Mouse (Mus musculus) liver, embryonic 11.5 days (tissue): Measurements from ENCODE around the gene Psmd8. TPM values are rescaled to one million over a fixed set of nuclear protein-coding genes. Genes with fewer than 3 reads are reported as not detected.

Experiments
- ATAC-seq: fragments of 200-750 bp; cut with Nextera tagmentation; replicated peaks from 2 replicates; pipeline ENCODE4 v1.8.0; 2017; ENCODE audit warnings: moderate number of reproducible peaks, mild to moderate bottlenecking, moderate TSS enrichment, moderate library complexity; ENCODE audit not compliant: low FRiP score
- DNase-seq: peaks from one replicate; pipeline ENCODE4 v3.0.0-alpha.2; 2017; ENCODE audit warnings: low spot score
- H3K27ac ChIP-seq: fragments of 300-500 bp; sonication (generic); 2 replicates; pipeline ENCODE4 v1.5.1; 2014; ENCODE audit warnings: mild to moderate bottlenecking, low read depth, low read length, control low read depth
- H3K27me3 ChIP-seq: fragments of 300-500 bp; sonication (generic); replicated peaks from 2 replicates; pipeline ENCODE4 v1.6.1; 2014; ENCODE audit warnings: low read length, mixed read lengths; ENCODE audit not compliant: control insufficient read depth, insufficient read depth
- H3K36me3 ChIP-seq: fragments of 300-500 bp; sonication (generic); 2 replicates; pipeline ENCODE4 v1.6.1; 2014; ENCODE audit warnings: mild to moderate bottlenecking, low read length, moderate library complexity, mixed read lengths; ENCODE audit not compliant: control insufficient read depth, insufficient read depth
- H3K4me1 ChIP-seq: fragments of 300-500 bp; sonication (generic); replicated peaks from 2 replicates; pipeline ENCODE4 v1.6.1; 2014; ENCODE audit warnings: low read length, mixed read lengths; ENCODE audit not compliant: control insufficient read depth, insufficient read depth
- H3K4me2 ChIP-seq: fragments of 300-500 bp; sonication (generic); 2 replicates; pipeline ENCODE4 v1.6.1; 2014; ENCODE audit warnings: mild to moderate bottlenecking, control low read depth, moderate library complexity
- H3K4me3 ChIP-seq: fragments of 300-500 bp; sonication (generic); 2 replicates; pipeline ENCODE4 v1.5.1; 2014; ENCODE audit warnings: low read depth, low read length, control low read depth
- H3K9ac ChIP-seq: fragments of 300-500 bp; sonication (generic); 2 replicates; pipeline ENCODE4 v1.6.1; 2014; ENCODE audit warnings: low read depth, low read length, control low read depth
- H3K9me3 ChIP-seq: fragments of 300-500 bp; sonication (generic); 2 replicates; pipeline ENCODE4 v1.6.1; 2016; ENCODE audit warnings: low read length, inconsistent platforms, mixed read lengths; ENCODE audit not compliant: control insufficient read depth
- WGBS: fragments of 180-500 bp; shearing (Covaris S2); extraction: QIAGEN DNeasy Blood & Tissue Kit; methylation state at CpG from one replicate; pipeline ENCODE4 v1.1.7; 2014; 5-methylcytosine and 5-hydroxymethylcytosine counted together
- polyA plus RNA-seq: library from polyadenylated mRNA; unstranded; fragments of >200 nt; fragmentation: Nextera tagmentation; extraction: Ambion mirVana; gene quantifications from 2 replicates; pipeline ENCODE4 v1.2.1, GENCODE M21; 2014

Gene Psmd8
- polyA plus RNA-seq, 1 experiment from 2014 or later, result 235 TPM

- Histone ChIP-seq H3K27me3 (0 out of 2 replicates have a peak, but pooled peaks cover 2% of the 10 kb centered on the region), H3K9me3 (no peaks in the 10 kb centered on the region), H3K4me1 (peaks cover 3% of the 10 kb centered on the region; the same call in 1 of the 2 replicates), H3K9ac (no peak overlapping the region), H3K27ac (no peak overlapping the region), H3K36me3 (no peaks in the 10 kb centered on the region), H3K4me3 (peak overlapping the region; percentile 26), H3K4me2 (peak overlapping the region; percentile 51)
- 1% methylated on average over 4 of the region's 4 CpGs for WGBS
- no peak for DNase-seq
- ATAC-seq, result no peak
Measured at GRCm38 (mm10) chr7:29134230-29134629, 46.3 kb downstream of the Psmd8 start.

- 71% methylated on average over 2 of the region's 2 CpGs for WGBS
- Histone ChIP-seq H3K4me3 (no peak overlapping the region), H3K27ac (no peak overlapping the region), H3K4me2 (no peak overlapping the region), H3K36me3 (no peaks in the 10 kb centered on the region), H3K27me3 (no peaks in the 10 kb centered on the region), H3K9ac (no peak overlapping the region), H3K4me1 (peaks cover 13% of the 10 kb centered on the region), H3K9me3 (no peaks in the 10 kb centered on the region)
- ATAC-seq, result no peak
- DNase-seq, result no peak
Measured at GRCm38 (mm10) chr7:29128725-29129124, 51.8 kb downstream of the Psmd8 start.

- DNase-seq (peak; percentile 46), ATAC-seq (no peak; the same call in 1 of the 2 replicates)
- no peak overlapping the region for H3K9ac ChIP-seq
- H3K4me2 ChIP-seq, result no peak overlapping the region
- no peaks in the 10 kb centered on the region for H3K9me3 ChIP-seq
- no peaks in the 10 kb centered on the region for H3K27me3 ChIP-seq
- H3K27ac ChIP-seq, result no peak overlapping the region
- H3K36me3 ChIP-seq, result no peaks in the 10 kb centered on the region
- H3K4me3 ChIP-seq, result no peak overlapping the region
- peaks cover 15% of the 10 kb centered on the region for H3K4me1 ChIP-seq
- 12% methylated on average over 7 of the region's 7 CpGs for WGBS
Measured at GRCm38 (mm10) chr7:29126173-29126915, 54.2 kb downstream of the Psmd8 start.

DNA sequence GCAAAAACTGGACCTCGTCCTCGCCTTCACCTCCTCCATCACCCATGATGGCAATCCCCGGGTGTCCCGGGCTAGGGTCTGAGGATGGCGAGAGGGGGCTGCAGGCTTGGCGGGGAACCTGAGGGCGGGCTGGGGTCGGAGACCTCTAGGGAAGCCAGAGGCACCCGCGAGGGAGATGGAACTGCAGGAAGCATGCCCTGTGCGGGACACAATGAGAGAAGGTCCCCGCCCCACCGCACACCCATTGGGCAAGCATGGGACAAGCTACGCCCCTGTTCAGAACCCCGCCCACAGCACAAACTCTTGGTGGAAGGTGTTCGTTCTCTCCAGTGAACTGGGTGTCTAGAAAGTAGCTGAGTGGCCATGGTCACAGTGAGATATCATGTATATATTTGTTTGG lies 55.5 kb downstream of the Psmd8 start, which contains the start of gene Ryr1:
Ryr1 (minus strand) TSS at position 210 of the 400 bp plus-strand sequence.
- Histone ChIP-seq H3K9me3 (no peaks in the 10 kb centered on the region), H3K36me3 (no peaks in the 10 kb centered on the region), H3K4me3 (peak within 1 kb of the TSS; percentile 47), H3K27me3 (no peaks in the 10 kb centered on the region), H3K27ac (no peak within 1 kb of the TSS), H3K9ac (peak within 1 kb of the TSS; percentile 57; the same call in 1 of the 2 replicates), H3K4me2 (peak within 1 kb of the TSS; percentile 75), H3K4me1 (peaks cover 15% of the 10 kb centered on the region)
- WGBS, result under 1% methylated on average over 16 of the region's 16 CpGs
- peak; percentile 72 for DNase-seq
- peak; percentile 86 for ATAC-seq

Other genes starting within 250 kb of the Psmd8 start
- gene Actn4, start 218.4 kb downstream of the Psmd8 start, polyA plus RNA-seq, result 191 and 209 TPM in 2 replicates
- gene Eif3k, start 198.8 kb downstream of the Psmd8 start, polyA plus RNA-seq, result 421 and 425 TPM in 2 replicates
- 50.7 and 53.2 TPM in 2 replicates for gene Map4k1, start 198.7 kb downstream of the Psmd8 start, polyA plus RNA-seq
- gene Ryr1, start 55.5 kb downstream of the Psmd8 start, polyA plus RNA-seq, result 0.52 and 0.71 TPM in 2 replicates
- gene Rasgrp4, start 45.9 kb downstream of the Psmd8 start, polyA plus RNA-seq, result 0.57 and 0.62 TPM in 2 replicates
- gene Fam98c, start 24.5 kb downstream of the Psmd8 start, polyA plus RNA-seq, result 16.7 and 17.3 TPM in 2 replicates
- 0.37 and 0.47 TPM in 2 replicates for gene Ggn, start 10.5 kb downstream of the Psmd8 start, polyA plus RNA-seq
- gene Spred3, start 10.3 kb downstream of the Psmd8 start, polyA plus RNA-seq, result 1.0 and 1.1 TPM in 2 replicates
- 0.31 and 0.64 TPM in 2 replicates for gene Catsperg1, start 33.3 kb upstream of the Psmd8 start, polyA plus RNA-seq
- 2.0 and 2.6 TPM in 2 replicates for gene Kcnk6, start 51.8 kb upstream of the Psmd8 start, polyA plus RNA-seq
- gene Yif1b, start 57.6 kb upstream of the Psmd8 start, polyA plus RNA-seq, result 95.7 and 101 TPM in 2 replicates
- 3.2 and 4.4 TPM in 2 replicates for gene 2200002D01Rik, start 67.8 kb upstream of the Psmd8 start, polyA plus RNA-seq
- 51.6 and 53.7 TPM in 2 replicates for gene Spint2, start 101.2 kb upstream of the Psmd8 start, polyA plus RNA-seq
- gene Ppp1r14a, start 108.6 kb upstream of the Psmd8 start, polyA plus RNA-seq, result 6.0 and 6.9 TPM in 2 replicates
- 6.1 and 7.5 TPM in 2 replicates for gene Dpf1, start 123.2 kb upstream of the Psmd8 start, polyA plus RNA-seq